In the genomic region with DNA sequence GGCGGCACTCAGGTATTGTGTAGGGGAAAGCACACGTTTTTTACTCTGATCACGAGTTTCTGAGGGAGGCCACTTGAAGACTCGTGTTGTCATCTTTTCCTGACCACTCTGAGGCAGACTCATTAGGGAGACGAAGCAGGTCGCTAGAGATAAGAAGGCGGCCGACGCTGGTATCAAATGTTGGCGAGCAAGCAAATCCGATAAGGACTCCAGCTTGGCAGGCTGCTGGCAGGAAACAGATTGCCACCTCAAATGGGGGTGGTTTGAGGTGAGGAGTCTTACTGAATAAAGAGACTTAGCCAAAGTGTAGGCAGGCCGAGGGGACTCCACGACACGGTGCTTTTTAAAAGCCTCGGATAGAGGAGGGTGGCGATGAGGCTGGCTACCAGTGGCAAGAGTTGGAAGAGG, we compare ENCODE assay signal across 1 mouse cellular context.
TF ChIP-seq lines count a peak whose summit lies in the region.

No protein-coding gene starts in this region.

TF ChIP-seq in MEL, 35 proteins besides CTCF, POLR2A, EP300 and RAD21 (continued from another document):
- TF ChIP-seq POLR2AphosphoS2 (IDR thresholded peaks at IDR 0.05; ENCODE audit: low read length): peak; percentile 55; the same call in 1 of the 2 replicates
- no peak for TF ChIP-seq CHD1 (IDR thresholded peaks at IDR 0.05; ENCODE audit: low read depth, low read length)
